Mouse (Mus musculus) layer of hippocampus, adult 11-12 months (tissue): Measurements from ENCODE around the gene Fgf22.
A peak's percentile ranks its signal among the peaks of the same experiment; 100 is the strongest.

Experiments used
- DNase-seq: peaks from one replicate; pipeline ENCODE4 v3.0.0; 2022; ENCODE audit warnings: low spot score

Gene Fgf22

GRCm38 (mm10) chr10:79767372-79768244 is 12.7 kb downstream of the Fgf22 start:
- peak; percentile 96 for DNase-seq

GRCm38 (mm10) chr10:79768400-79768799 is 13.5 kb downstream of the Fgf22 start:
- peak; percentile 87 for DNase-seq

GRCm38 (mm10) chr10:79769329-79769728 is 14.5 kb downstream of the Fgf22 start:
- no peak for DNase-seq

DNA sequence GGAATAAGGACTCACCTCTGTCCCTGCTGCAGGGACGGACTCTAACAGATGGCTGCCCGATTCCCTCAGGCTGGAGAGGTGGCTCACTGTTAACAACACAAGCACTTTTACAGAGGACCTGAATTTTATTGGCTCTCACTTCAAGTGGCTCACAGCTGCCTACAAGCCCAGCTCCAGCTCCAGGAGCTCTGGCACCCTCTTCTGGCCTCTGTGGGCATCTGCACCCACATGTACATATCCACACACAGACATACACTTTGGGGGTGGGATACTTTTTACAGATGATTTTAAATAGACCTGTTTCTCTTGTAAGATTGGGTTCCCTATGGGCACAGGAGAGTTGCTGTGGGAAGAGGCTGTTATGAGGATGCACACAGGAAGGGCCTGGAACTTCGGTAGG is 17.4 kb downstream of the Fgf22 start:
- DNase-seq, result no peak

DNA sequence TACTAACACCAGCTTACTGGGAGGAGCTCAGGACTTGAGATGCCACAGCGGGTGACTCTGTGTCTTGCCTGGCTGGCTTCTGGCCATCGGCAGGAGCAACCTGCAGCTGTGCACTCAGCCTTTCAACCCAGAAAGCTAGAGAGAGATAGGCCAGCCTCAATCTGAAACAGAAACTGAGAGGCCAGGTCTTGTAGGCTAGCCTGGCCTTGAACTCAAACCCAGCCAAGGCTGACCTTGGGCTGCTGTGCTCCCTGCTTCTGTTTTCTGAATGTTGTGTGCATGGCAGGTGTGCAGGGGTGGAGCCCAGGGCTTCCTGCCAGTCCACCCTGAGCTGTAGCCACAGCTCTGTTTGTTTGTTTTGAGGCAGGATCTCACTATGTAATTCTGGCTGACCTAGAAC is 18.3 kb downstream of the Fgf22 start:
- DNase-seq, result no peak

DNA sequence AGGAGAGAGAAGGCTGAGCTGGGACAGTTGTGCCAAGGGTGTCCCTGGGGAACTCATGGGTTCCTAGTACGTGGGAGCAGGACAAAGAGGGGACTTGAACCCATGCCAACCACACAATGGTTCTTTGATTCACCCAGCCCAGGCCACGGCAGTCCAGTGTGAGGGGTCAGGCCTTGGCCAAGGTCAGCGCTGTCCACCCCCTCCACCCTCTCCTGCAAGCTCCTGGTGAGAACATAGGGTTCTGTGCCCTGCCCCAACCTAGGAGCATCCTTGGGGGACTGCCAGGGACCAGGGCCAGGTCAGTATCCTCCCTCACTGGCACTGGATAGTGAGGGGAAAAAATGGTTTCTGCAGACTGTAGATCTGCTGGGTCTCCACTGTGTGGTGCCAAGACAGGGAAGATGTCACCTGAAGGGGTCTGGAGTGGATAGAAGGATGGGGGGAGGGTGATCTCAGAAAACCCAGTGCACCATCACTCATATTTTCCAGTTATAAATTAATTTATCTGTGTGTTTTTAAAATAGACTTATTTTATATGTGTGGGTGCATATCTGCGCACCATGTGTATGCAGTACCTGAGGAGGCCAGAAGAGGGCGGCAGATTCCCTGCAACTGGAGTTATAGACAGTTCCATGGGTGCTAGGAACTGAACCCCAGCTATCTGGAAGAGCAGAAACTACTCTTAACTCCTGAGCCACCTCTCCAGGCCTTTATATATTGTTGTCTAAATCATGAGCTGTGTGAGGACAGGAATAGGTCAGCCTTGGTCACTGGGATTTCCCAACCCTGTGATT is 19.8 kb downstream of the Fgf22 start:
- no peak for DNase-seq

DNA sequence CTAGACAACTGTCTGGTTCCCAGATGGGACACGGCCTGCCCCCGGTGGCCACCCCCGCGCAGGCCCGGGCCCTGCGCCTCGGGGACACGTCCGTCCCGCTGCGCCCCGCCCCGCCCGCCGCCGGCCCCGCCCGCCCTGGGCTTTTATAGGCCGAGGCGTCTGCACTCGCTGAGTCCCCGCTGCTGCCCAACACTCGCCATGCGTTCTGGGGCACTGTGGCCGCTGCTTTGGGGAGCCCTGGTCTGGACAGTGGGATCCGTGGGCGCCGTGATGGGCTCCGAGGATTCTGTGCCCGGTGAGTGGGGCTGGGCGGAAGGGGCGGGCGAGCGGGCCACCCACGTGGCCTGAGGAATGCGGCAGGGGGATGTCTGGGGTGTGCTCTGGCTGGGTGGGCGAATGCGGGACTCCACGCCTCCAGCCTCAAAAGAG is 22.2 kb downstream of the Fgf22 start, which contains the start of gene Fstl3:
Gene Fstl3, plus strand, starts transcription at position 170 of the 429 bp plus-strand sequence.
- no peak for DNase-seq

- no peak for DNase-seq
Measured at GRCm38 (mm10) chr10:79778006-79778405, 23.1 kb downstream of the Fgf22 start.

DNA sequence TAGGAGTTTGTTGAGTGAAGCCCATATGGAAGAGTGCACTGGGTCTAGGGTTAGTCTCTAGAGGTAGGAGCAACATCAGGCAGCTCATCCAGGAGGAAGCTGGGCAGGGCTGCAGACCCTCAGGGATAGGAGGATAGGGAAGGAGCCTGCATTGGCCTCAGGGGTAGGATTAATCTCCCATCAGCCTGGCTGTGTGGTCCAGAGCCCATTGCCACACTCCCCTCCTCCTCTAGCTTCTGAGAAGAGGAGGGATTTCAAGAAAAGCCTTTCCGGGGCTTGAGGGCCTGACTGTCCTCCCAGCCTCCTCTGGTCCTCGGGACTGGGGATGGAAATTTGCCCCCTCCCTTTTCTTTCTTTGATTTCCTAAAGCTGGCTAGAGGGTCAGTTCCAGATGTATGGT is 24.3 kb downstream of the Fgf22 start:
- DNase-seq, result no peak

GRCm38 (mm10) chr10:79779784-79780663 is 25.1 kb downstream of the Fgf22 start:
- peak; percentile 98 for DNase-seq

DNA sequence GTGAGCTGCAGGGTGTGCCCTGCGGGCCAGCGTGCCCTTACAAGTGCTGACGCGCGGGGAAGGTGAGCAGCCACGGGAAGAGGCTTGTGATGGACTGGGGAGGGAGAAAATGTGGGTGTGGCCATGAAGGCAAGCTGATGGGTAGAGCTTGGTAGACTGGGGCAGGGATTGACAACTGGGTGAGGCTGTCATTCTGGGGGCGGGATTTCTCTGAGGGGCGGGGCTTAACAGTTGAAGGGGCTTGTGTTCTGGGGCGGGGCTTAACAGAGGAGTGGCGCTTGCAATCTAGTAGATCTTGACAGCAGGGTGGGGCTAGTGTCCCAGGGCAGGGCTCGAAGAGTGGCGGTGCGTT is 25.8 kb downstream of the Fgf22 start:
- no peak for DNase-seq

DNA sequence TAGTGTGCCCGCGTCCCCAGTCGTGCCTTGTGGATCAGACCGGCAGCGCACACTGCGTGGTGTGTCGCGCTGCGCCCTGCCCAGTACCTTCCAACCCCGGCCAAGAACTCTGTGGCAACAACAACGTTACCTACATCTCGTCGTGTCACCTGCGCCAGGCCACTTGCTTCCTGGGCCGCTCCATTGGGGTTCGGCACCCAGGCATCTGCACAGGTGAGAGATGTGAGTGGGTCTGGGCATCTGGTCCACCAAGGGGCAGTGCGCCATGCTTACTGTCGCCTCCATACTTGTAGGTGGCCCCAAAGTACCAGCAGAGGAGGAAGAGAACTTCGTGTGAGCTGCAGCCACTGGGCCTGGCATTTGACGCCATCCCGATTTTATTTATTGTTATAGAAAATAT is 26.3 kb downstream of the Fgf22 start:
- no peak for DNase-seq

GRCm38 (mm10) chr10:79781956-79782355 is 27.1 kb downstream of the Fgf22 start:
- DNase-seq, result no peak

DNA sequence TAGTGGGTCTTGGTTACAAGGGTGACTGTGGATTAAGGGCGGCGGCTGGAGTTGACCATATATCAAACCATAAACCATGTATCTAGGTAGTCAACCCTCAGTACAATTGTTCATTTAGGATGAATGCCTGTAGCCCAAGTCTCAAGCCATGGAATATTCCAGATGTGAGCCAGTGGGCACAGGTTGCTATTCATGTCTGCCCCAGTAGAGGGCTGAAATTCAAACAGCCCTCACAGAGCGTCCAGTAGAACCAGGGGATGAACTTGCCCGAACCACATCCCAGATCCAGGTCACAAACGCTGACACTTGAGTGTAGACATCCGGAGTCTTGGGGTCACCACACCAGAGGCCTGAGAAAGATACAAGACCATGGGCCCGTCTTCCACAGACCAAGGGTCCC is 28.2 kb downstream of the Fgf22 start:
- no peak for DNase-seq

GRCm38 (mm10) chr10:79783920-79784800 is 29.3 kb downstream of the Fgf22 start:
- no peak for DNase-seq

GRCm38 (mm10) chr10:79788386-79789158 is 33.7 kb downstream of the Fgf22 start:
- peak; percentile 84 for DNase-seq

DNA sequence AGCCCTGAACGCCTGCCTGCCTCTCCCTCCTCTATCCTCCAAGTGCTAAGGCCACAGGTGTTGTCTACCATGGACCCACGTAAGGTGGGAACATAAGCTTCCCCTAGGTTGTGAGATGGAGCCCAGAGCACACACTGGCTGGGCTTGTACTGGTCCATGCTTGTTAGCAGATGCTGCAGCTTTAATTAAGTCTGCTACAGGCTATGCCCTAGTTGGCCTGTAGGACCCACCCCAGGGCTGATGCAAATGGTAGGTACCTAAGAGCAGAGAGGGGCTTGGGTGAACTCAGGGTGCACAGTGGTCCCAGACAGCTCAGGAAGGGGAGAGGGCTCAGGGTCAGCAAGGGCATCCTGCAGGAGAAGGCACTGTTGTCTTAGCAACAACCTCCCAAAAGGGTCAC is 34.7 kb downstream of the Fgf22 start:
- DNase-seq, result no peak

DNA sequence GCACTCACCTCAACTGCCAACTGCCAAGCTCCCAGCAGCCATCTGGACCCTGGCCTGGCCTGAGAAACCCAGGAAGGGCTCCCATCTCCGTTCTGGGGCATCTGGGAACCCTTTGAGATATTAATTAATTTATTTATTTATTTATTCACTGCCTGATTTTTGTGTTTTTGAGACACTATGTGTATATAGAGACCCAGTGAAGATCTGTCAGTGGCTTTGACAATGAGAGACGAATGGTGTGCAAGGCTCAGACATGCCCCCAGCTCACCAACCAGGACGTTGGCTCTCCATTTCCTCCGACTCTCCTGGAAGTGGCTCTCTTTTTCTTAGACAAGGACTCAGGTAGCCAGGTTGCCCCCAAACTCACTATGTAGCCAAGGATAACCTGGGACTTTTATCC is 36.0 kb downstream of the Fgf22 start, which contains the start of gene Prss57:
Gene Prss57, minus strand, starts transcription at position 101 of the 400 bp plus-strand sequence.
- DNase-seq, result no peak

- no peak for DNase-seq
Measured at GRCm38 (mm10) chr10:79792339-79793040, 37.6 kb downstream of the Fgf22 start.
